Mouse (Mus musculus): ENCODE measurements at regions not wholly inside any gene's neighbourhood (a gene's known extent, or its start where the extent isn't known, plus 50 kb on each side); places are given as distances from the start of the nearest gene placed in this dataset.

GRCm38 (mm10) chr2:93135324-93135723 lies 52.0 kb upstream of the Trp53i11 start:
- no peak for DNase-seq (ENCODE audit: low spot score in 2 of 2)

DNA sequence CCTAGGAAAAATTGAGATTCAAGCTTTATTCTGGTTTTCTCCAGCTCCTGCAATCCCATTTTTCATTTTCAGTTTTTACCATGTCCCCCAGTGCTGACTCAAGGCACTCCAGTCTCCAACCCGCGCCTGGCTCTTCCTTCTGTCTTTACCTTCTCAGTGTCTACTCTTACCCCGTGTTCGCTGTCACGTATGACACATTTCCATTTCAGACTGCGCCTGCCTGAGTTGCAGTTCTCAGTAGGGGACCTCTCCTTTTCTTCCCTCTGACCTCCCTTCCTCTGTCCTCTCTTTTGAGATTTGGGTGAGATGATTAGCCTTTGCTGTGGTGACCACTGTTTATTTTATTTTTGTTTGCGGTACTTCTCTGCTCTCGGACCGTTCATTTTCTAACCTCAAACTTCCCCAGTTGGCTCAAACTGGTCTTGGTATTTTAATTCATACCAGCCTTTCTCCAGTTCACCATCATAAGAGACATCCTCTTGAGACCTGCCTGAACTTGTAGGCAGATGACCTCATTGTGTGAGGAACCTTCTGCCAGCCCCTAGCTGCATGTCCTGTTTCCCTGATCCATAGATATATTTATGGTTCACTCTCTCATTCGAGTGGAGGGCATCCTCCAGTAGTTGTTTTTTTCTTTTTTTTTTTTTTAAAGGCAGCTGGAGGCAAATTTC lies 53.9 kb upstream of the Trp53i11 start:
- DNase-seq (ENCODE audit: low spot score in 2 of 2), result no peak

GRCm38 (mm10) chr2:93131825-93132623 lies 55.3 kb upstream of the Trp53i11 start:
- DNase-seq (ENCODE audit: low spot score in 2 of 2), result peak; percentile 47 to 59

GRCm38 (mm10) chr2:93131236-93131635 lies 56.1 kb upstream of the Trp53i11 start:
- no peak for DNase-seq (ENCODE audit: low spot score in 2 of 2)

DNA sequence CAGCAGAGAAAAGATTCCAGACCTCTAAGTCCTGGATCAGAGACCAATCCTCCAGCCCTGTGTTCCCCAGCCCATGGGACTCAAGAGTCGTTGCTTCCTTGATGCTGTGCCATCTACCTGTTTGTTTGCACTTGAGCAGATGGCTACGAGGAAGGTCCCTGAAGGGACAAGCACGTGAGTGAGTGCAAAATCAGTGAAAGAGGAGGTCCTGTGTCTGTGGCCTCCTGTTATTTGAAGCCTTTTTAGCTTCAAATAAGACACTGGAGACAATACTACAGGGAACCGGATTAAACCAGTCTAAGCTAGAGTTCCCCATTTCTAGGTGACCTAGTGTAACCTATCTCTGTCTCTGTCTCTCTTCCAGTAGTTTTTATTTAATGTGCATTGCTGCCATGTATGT lies 58.2 kb upstream of the Trp53i11 start:
- DNase-seq (ENCODE audit: low spot score in 2 of 2), result no peak

DNA sequence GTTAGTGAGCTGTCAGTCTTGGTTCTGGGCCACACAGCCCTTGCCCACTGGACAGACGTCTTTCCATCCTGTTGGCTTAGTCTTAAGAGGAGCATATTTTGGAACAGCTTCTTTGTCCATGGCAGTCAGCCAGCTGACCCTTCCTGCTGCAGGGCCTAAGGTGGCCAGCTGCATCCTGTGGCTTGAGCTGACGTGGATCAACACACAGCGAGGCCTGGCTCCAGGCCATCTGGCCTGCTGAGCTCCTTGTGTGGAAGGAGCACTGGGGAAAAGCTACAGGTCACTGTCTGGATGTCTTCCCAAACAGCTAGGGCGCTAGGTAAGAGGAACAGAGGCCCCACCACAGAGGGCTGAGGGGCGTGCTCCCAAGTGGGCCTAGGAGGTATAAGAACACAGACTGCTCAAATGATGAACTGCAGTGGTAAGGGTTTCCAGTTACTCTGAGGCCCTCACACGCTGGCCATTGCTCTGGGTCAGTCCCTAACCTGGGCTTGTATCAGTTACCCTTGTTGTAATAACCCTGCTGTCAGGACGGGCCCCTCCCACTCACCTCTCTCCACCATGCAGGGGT lies 60.7 kb upstream of the Trp53i11 start:
- no peak for DNase-seq (ENCODE audit: low spot score in 2 of 2)

- no peak for DNase-seq (ENCODE audit: low spot score in 2 of 2)
Measured at GRCm38 (mm10) chr2:93126112-93126511, 61.2 kb upstream of the Trp53i11 start.

- no peak for DNase-seq (ENCODE audit: low spot score in 2 of 2)
Measured at GRCm38 (mm10) chr2:93124866-93125467, 62.4 kb upstream of the Trp53i11 start.

DNA sequence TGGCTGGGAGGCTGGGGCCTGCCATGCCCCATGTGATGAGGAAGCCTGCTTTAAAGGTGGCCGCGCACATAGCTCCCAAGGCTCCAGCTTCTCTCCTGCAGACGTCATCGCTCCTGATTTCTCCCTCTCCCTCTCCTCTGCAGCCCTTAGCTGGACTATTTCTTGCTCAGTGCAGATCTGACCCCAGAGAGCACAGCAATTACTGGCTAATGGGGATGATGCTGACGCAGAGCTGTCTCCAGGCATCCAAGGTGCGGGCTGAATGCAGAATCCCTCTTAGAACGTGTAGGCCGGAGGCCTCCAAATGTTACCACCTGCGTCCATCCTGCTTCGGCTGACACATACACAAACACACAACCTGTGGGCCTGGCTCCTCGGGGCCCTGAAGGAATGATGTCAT lies 63.5 kb upstream of the Trp53i11 start:
- no peak for DNase-seq (ENCODE audit: low spot score in 2 of 2)

DNA sequence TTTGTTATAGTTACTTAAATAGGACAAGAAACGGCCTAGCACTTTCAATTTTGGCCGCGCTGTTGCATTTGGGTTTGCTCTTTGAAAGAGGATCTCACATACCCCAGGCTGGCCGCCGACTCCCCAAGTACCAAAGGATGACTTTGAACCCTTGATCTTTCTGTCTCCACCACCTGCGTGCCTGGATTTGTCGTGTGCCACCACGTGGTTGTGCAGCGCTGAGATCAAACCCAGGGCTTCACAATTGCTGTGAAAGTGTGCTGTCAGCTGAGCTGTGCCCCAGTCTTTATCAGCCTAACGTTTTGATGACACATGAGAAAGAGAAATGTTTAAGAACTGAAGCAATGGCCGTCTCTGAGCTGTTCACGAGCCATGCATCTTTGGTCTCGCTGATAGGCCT lies 67.0 kb upstream of the Trp53i11 start:
- no peak for DNase-seq (ENCODE audit: low spot score in 2 of 2)

DNA sequence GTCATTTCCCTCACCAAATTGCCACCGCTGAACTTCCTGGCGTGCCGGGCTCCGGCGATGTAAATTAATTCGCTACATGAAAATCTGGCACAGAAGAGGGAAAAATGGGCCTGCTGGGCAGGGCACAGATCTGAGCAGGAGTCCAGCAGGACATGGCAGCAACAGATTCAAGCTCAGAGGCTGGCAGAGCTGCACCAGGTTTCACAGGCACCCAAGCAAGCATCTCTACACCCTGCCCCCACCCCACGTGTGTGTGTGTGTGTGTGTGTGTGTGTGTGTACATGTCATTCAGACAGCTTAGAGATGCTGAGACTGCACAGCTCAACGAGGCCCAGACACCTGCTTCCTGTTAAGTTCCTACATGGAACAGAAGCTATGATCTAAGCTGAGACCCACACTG lies 68.3 kb upstream of the Trp53i11 start:
- DNase-seq (ENCODE audit: low spot score in 2 of 2), result no peak

GRCm38 (mm10) chr2:93115303-93115702 lies 69.3 kb upstream of the Prdm11 start:
- no peak for DNase-seq (ENCODE audit: low spot score in 2 of 2)

GRCm38 (mm10) chr2:93113929-93114328 lies 68.0 kb upstream of the Prdm11 start:
- DNase-seq (ENCODE audit: low spot score in 2 of 2), result no peak

- DNase-seq (ENCODE audit: low spot score in 2 of 2), result no peak
Measured at GRCm38 (mm10) chr2:93112320-93112719, 66.4 kb upstream of the Prdm11 start.

GRCm38 (mm10) chr2:93110898-93111297 lies 64.9 kb upstream of the Prdm11 start:
- DNase-seq (ENCODE audit: low spot score in 2 of 2), result no peak

GRCm38 (mm10) chr2:93106581-93106980 lies 60.6 kb upstream of the Prdm11 start:
- DNase-seq (ENCODE audit: low spot score in 2 of 2), result no peak

- DNase-seq (ENCODE audit: low spot score in 2 of 2), result no peak
Measured at GRCm38 (mm10) chr2:93101991-93102390, 56.0 kb upstream of the Prdm11 start.

DNA sequence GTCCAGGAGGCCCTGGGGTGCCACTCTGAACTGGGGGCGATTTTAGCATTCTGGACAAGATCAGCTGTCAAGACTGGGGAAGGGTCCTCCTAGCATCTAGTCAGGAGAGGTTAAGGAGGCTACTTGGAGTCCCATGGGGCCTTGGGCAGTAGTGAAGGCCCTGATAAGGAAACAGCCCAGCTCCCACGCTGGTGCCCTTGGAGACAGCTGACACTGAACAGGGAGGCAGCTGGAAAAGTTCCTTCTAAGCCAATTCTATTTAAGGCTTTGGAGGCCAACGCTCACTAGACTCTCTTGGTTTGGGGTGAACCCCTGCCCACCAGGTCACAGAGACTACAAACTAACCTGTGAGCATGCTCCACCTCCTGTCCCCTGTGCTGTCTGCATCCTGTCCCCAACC lies 53.8 kb upstream of the Prdm11 start:
- no peak for DNase-seq (ENCODE audit: low spot score in 2 of 2)

DNA sequence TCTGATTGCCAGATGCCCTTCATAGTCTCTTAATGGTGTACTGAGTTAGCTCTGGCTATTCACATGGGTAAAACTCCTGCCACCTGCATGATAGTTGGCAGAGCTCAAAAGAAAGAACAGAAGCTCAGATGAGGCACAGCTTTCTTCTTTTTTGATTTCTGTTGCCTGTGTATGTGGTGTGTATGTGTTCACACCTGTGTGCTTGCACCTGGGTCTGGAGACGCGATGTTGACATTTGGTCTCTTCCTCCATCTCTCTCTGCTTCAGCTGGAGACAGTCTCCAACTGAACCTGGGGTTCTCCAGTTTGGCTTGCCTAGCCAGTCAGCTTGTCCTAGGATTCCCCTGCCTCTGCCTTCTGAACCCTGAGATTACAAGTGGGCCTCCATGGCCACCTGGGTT lies 51.0 kb upstream of the Prdm11 start:
- DNase-seq (ENCODE audit: low spot score in 2 of 2), result no peak

DNA sequence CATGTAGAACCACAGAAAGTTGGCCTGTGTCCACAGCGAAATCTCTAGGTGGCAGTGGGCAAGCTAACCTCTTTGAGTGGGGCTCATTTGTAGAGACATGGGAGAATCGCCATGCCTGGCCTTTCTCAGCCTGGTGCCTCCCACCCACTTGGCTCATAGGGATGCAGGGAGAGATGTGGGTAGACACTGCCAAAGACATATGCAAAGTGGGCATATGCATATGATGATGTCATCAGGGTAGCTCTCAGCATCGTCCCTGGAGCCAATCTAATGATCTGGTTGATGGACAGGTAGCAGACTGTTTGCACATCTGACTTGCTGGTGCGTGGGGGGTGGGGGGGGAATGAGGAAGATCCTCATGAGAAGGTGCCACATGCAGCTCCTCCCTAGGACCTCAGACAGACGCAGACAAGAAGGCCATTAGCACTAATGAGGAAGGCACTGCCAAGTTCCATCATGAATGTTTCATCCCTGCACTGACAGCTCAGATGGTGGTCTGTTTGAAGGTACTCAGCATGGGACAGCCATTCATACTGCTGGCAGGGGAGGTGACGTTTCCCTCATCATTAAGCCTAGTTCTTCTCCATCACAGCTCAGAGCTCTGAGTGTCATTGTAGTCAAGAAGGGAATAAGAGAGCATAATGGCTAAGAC lies 50.2 kb upstream of the Prdm11 start:
- DNase-seq (ENCODE audit: low spot score in 2 of 2), result no peak
